Mouse (Mus musculus): ENCODE measurements at regions not wholly inside any gene's neighbourhood (a gene's known extent, or its start where the extent isn't known, plus 50 kb on each side); places are given as distances from the start of the nearest gene placed in this dataset.

GRCm38 (mm10) chr12:115802499-115802898 lies 245.0 kb upstream of the Zfp386 start:
- peak; percentile 62 for DNase-seq (ENCODE audit: low read depth)

- peak; percentile 66 for DNase-seq (ENCODE audit: low read depth)
Observed at GRCm38 (mm10) chr12:115803675-115804074, 243.8 kb upstream of the Zfp386 start.

- DNase-seq (ENCODE audit: low read depth) = no peak
Observed at GRCm38 (mm10) chr12:115807978-115808377, 239.5 kb upstream of the Zfp386 start.
